9 mouse cellular contexts compared by ENCODE assay signal in genomic region chr13:51964416-51964815, GRCm38 (mm10).
DNase-seq lines count a peak whose midpoint lies in the region; ATAC-seq and TF ChIP-seq lines count a peak whose summit lies in the region.
"Had no signal": no experiment of that assay in that cellular context is flagged by ENCODE, and none has a peak within 500 bp of the region (broad histone marks: within the 10 kb centered on the region; RNA-seq: fewer than 3 reads in every experiment).

No protein-coding gene starts in this region.

- no peak overlapping the region for H3K4me2 ChIP-seq in hindbrain, embryonic 14.5 days (replicated peaks)
- no peak overlapping the region for H3K4me2 ChIP-seq in hindbrain, postnatal 0 days (ENCODE audit: low read depth, low read length)
- H3K4me2 ChIP-seq in lung, postnatal 0 days (replicated peaks; ENCODE audit: low read depth, low read length) = no peak overlapping the region
- no peak overlapping the region for H3K4me2 ChIP-seq in neural tube, embryonic 15.5 days
- H3K4me2 ChIP-seq: liver, embryonic 15.5 days had no signal

- TF ChIP-seq CTCF in hindbrain, postnatal 0 days (IDR thresholded peaks at IDR 0.05; ENCODE audit: low read depth) = no peak
- no peak for TF ChIP-seq CTCF in lung, postnatal 0 days (IDR thresholded peaks at IDR 0.05)
- TF ChIP-seq CTCF in cerebellum, adult 2 months (IDR thresholded peaks at IDR 0.05; ENCODE audit: borderline replicate concordance, insufficient read depth, low read depth, low read length) = no peak

- no peaks in the 10 kb centered on the region for H3K36me3 ChIP-seq in hindbrain, embryonic 10.5 days
- H3K36me3 ChIP-seq in hindbrain, embryonic 14.5 days (replicated peaks; ENCODE audit: control insufficient read depth, insufficient read depth) = no peaks in the 10 kb centered on the region
- no peaks in the 10 kb centered on the region for H3K36me3 ChIP-seq in hindbrain, postnatal 0 days (ENCODE audit: insufficient read depth, low read length)
- no peaks in the 10 kb centered on the region for H3K36me3 ChIP-seq in lung, postnatal 0 days (ENCODE audit: insufficient read depth, low read length)
- no peaks in the 10 kb centered on the region for H3K36me3 ChIP-seq in neural tube, embryonic 15.5 days
- H3K36me3 ChIP-seq: liver, embryonic 15.5 days had no signal

- no peak overlapping the region for H3K9ac ChIP-seq in hindbrain, embryonic 14.5 days
- no peak overlapping the region for H3K9ac ChIP-seq in hindbrain, postnatal 0 days (replicated peaks; ENCODE audit: low read length)
- H3K9ac ChIP-seq in lung, postnatal 0 days (replicated peaks; ENCODE audit: low read depth) = no peak overlapping the region
- no peak overlapping the region for H3K9ac ChIP-seq in neural tube, embryonic 15.5 days (replicated peaks)
- H3K9ac ChIP-seq: liver, embryonic 15.5 days had no signal

- WGBS in hindbrain, embryonic 10.5 days = 40% methylated on average over 6 of the region's 6 CpGs
- WGBS in hindbrain, embryonic 14.5 days = 41% methylated on average over 6 of the region's 6 CpGs
- 46% methylated on average over 6 of the region's 6 CpGs for WGBS in hindbrain, postnatal 0 days
- WGBS in lung, postnatal 0 days = 28% methylated on average over 6 of the region's 6 CpGs
- WGBS in cerebellum, adult 2 months = 72% methylated on average over 6 of the region's 6 CpGs
- WGBS in neural tube, embryonic 15.5 days = 62% methylated on average over 6 of the region's 6 CpGs

- H3K27ac ChIP-seq in hindbrain, embryonic 10.5 days = peak overlapping the region; percentile 74
- no peak overlapping the region for H3K27ac ChIP-seq in hindbrain, embryonic 14.5 days
- H3K27ac ChIP-seq in hindbrain, postnatal 0 days = no peak overlapping the region
- H3K27ac ChIP-seq in lung, postnatal 0 days (ENCODE audit: low read length) = peak overlapping the region; percentile 80
- H3K27ac ChIP-seq in cerebellum, adult 2 months (ENCODE audit: insufficient read depth, low read length) = no peak overlapping the region
- H3K27ac ChIP-seq in neural tube, embryonic 15.5 days (replicated peaks) = no peak overlapping the region
- H3K27ac ChIP-seq: liver, embryonic 15.5 days had no signal

- DNase-seq in hindbrain, embryonic 10.5 days (ENCODE audit: low spot score) = no peak
- no peak for DNase-seq in hindbrain, embryonic 14.5 days (ENCODE audit: low spot score)
- DNase-seq in hindbrain, postnatal 0 days (ENCODE audit: low spot score) = peak; percentile 27
- peak; percentile 83 for DNase-seq in lung, postnatal 0 days (ENCODE audit: low spot score)
- DNase-seq in cerebellum, adult 2 months = no peak
- DNase-seq in urinary bladder, postnatal 25 days (ENCODE audit: low spot score) = no peak

- no peak for ATAC-seq in hindbrain, embryonic 14.5 days (ENCODE audit: low FRiP score)
- peak; percentile 84 for ATAC-seq in common myeloid progenitor, adult 5-6 weeks (replicated peaks; ENCODE audit: low read depth, poor library complexity, severe bottlenecking)
- ATAC-seq in hindbrain, postnatal 0 days = peak; percentile 60; the same call in 1 of the 2 replicates
- ATAC-seq in lung, postnatal 0 days = peak; percentile 80
- no peak for ATAC-seq in neural tube, embryonic 15.5 days (ENCODE audit: low FRiP score)

- peaks cover 36% of the 10 kb centered on the region for H3K4me1 ChIP-seq in hindbrain, embryonic 10.5 days (replicated peaks)
- H3K4me1 ChIP-seq in hindbrain, embryonic 14.5 days (replicated peaks; ENCODE audit: control insufficient read depth, insufficient read depth, low read length) = no peaks in the 10 kb centered on the region
- peaks cover 15% of the 10 kb centered on the region for H3K4me1 ChIP-seq in hindbrain, postnatal 0 days (ENCODE audit: insufficient read depth, low read length)
- peaks cover 20% of the 10 kb centered on the region for H3K4me1 ChIP-seq in lung, postnatal 0 days (ENCODE audit: insufficient read depth, low read depth, low read length)
- H3K4me1 ChIP-seq in cerebellum, adult 2 months (ENCODE audit: control insufficient read depth, insufficient read depth, low read length) = peaks cover 7% of the 10 kb centered on the region
- H3K4me1 ChIP-seq in neural tube, embryonic 15.5 days = 0 out of 2 replicates have a peak, but pooled peaks cover 5% of the 10 kb centered on the region

- TF ChIP-seq EP300 in lung, postnatal 0 days (IDR thresholded peaks at IDR 0.05) = peak; percentile 89

- no peaks in the 10 kb centered on the region for H3K9me3 ChIP-seq in hindbrain, embryonic 10.5 days
- H3K9me3 ChIP-seq in hindbrain, embryonic 14.5 days (ENCODE audit: control insufficient read depth, low read length) = no peaks in the 10 kb centered on the region
- H3K9me3 ChIP-seq in hindbrain, postnatal 0 days (ENCODE audit: low read length) = no peaks in the 10 kb centered on the region
- no peaks in the 10 kb centered on the region for H3K9me3 ChIP-seq in lung, postnatal 0 days (ENCODE audit: low read length)
- H3K9me3 ChIP-seq in neural tube, embryonic 15.5 days (replicated peaks) = no peaks in the 10 kb centered on the region
- H3K9me3 ChIP-seq: liver, embryonic 15.5 days had no signal

- no peak overlapping the region for H3K4me3 ChIP-seq in hindbrain, embryonic 10.5 days
- H3K4me3 ChIP-seq in hindbrain, embryonic 14.5 days (replicated peaks; ENCODE audit: low read length) = no peak overlapping the region
- H3K4me3 ChIP-seq in hindbrain, postnatal 0 days (ENCODE audit: low read length) = no peak overlapping the region
- no peak overlapping the region for H3K4me3 ChIP-seq in lung, postnatal 0 days (ENCODE audit: low read depth, low read length)
- H3K4me3 ChIP-seq in cerebellum, adult 2 months (replicated peaks; ENCODE audit: insufficient read depth, low read depth, low read length) = no peak overlapping the region
- no peak overlapping the region for H3K4me3 ChIP-seq in neural tube, embryonic 15.5 days (replicated peaks)
- H3K4me3 ChIP-seq: liver, embryonic 15.5 days had no signal

- 0 out of 2 replicates have a peak, but pooled peaks cover 3% of the 10 kb centered on the region for H3K27me3 ChIP-seq in hindbrain, embryonic 10.5 days (ENCODE audit: insufficient read depth, poor library complexity, severe bottlenecking)
- no peaks in the 10 kb centered on the region for H3K27me3 ChIP-seq in hindbrain, embryonic 14.5 days (ENCODE audit: control insufficient read depth, insufficient read depth, low read length)
- no peaks in the 10 kb centered on the region for H3K27me3 ChIP-seq in hindbrain, postnatal 0 days (ENCODE audit: insufficient read depth, low read length)
- no peaks in the 10 kb centered on the region for H3K27me3 ChIP-seq in lung, postnatal 0 days (replicated peaks; ENCODE audit: insufficient read depth, low read length)
- H3K27me3 ChIP-seq in cerebellum, adult 2 months (ENCODE audit: control insufficient read depth, insufficient read depth, low read length) = no peaks in the 10 kb centered on the region
- H3K27me3 ChIP-seq in neural tube, embryonic 15.5 days (replicated peaks) = no peaks in the 10 kb centered on the region
- H3K27me3 ChIP-seq: liver, embryonic 15.5 days had no signal

- no peak for TF ChIP-seq POLR2A in cerebellum, adult 2 months (IDR thresholded peaks at IDR 0.05; ENCODE audit: borderline replicate concordance, insufficient read depth, low read length)

Comparison
In these comparisons a context has a peak if more than half of its experiments do, and no peak if none do; other contexts are left out.
1. DNase-seq: peak in hindbrain, postnatal 0 days (single experiment) and lung, postnatal 0 days (single experiment); none in hindbrain, embryonic 10.5 days (single experiment), hindbrain, embryonic 14.5 days (single experiment), cerebellum, adult 2 months (0 of 2) and urinary bladder, postnatal 25 days (single experiment).
2. H3K27ac ChIP-seq: peak in hindbrain, embryonic 10.5 days (single experiment) and lung, postnatal 0 days (single experiment); none in hindbrain, embryonic 14.5 days (single experiment), hindbrain, postnatal 0 days (single experiment), cerebellum, adult 2 months (single experiment) and neural tube, embryonic 15.5 days (single experiment).
3. ATAC-seq: peak in common myeloid progenitor, adult 5-6 weeks (single experiment), hindbrain, postnatal 0 days (single experiment) and lung, postnatal 0 days (single experiment); none in hindbrain, embryonic 14.5 days (single experiment) and neural tube, embryonic 15.5 days (single experiment).